Mouse (Mus musculus): ENCODE measurements around the gene 9530002B09Rik. TPM values are rescaled to one million over a fixed set of nuclear protein-coding genes. Genes with fewer than 3 reads are reported as not detected.

Gene 9530002B09Rik
- not detected in 2 replicates for polyA plus RNA-seq (2015; fragmentation: Nextera tagmentation; extraction: Ambion mirVana)

DNA sequence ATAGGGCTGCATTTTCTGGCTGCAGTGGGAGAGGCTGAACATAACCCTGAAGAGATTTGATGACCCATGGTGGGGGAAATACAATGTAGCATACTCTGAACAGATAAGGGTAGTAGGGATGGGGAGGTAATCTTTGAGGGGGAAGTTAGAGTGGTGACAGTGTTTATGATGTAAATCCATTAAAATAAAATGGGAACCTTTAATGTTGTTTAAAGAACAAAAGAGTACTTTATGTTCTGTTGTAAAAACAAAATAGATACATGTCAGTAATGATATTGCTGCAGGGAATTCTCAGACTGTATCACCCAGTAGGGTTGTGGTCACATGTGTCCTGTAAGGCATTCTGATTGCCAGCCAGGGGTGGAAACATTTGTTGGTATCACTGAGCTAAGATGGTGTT is at the start of gene 9530002B09Rik:
Gene 9530002B09Rik, plus strand, starts transcription at position 301 of the 400 bp plus-strand sequence.
- Histone ChIP-seq H3K4me1 (replicated peaks) (no peaks in the 10 kb centered on the region), H3K4me2 (no peak within 1 kb of the TSS), H3K27ac (replicated peaks) (no peak within 1 kb of the TSS), H3K27me3 (no peaks in the 10 kb centered on the region), H3K9ac (no peak within 1 kb of the TSS), H3K9me3 (replicated peaks) (0 out of 2 replicates have a peak, but pooled peaks cover 5% of the 10 kb centered on the region), H3K4me3 (replicated peaks) (no peak within 1 kb of the TSS), H3K36me3 (replicated peaks) (no peaks in the 10 kb centered on the region)
- ATAC-seq (ENCODE audit: insufficient read depth), result no peak

Other genes starting within 250 kb of the 9530002B09Rik start
- 18.9 and 20.1 TPM in 2 replicates for gene Ppt1, start 147.0 kb downstream of the 9530002B09Rik start, polyA plus RNA-seq (2015; fragmentation: Nextera tagmentation; extraction: Ambion mirVana)
- gene Cap1, start 196.8 kb downstream of the 9530002B09Rik start, polyA plus RNA-seq (2015; fragmentation: Nextera tagmentation; extraction: Ambion mirVana), result 24.6 and 25.4 TPM in 2 replicates

All from liver, embryonic 15.5 days (tissue).